Mouse (Mus musculus): ENCODE results near the gene Vsnl1. TPM values are rescaled to one million over a fixed set of nuclear protein-coding genes. Genes with fewer than 3 reads are reported as not detected.

The Vsnl1 gene
- 100 to 1,000 TPM; 447 to 452 TPM for total RNA-seq (2021)
- long read RNA-seq, transcript Vsnl1-201 (4 exons, 1,903 nt): major isoform, 262 of 279 reads
- long read RNA-seq, partial matches to known transcripts: 3 of 279 reads
- long read RNA-seq, other reads (novel, unspliced or antisense): 13 of 279 reads

GRCm38 (mm10) chr12:11436497-11437265, at the start of gene Vsnl1:
Gene Vsnl1, minus strand, starts transcription at chr12:11436613.
- DNase-seq (ENCODE audit: low spot score in 2 of 2): peak; percentile 92 to 95

- no peak for DNase-seq (ENCODE audit: low spot score in 2 of 2)
Observed at GRCm38 (mm10) chr12:11456632-11457031, 20.2 kb upstream of the Vsnl1 start.

- no peak for DNase-seq (ENCODE audit: low spot score in 2 of 2)
Observed at GRCm38 (mm10) chr12:11456213-11456612, 19.8 kb upstream of the Vsnl1 start.

GRCm38 (mm10) chr12:11455549-11456194, 19.3 kb upstream of the Vsnl1 start, which contains the start of gene Rad51ap2:
Gene Rad51ap2, plus strand, starts transcription at chr12:11456079.
- DNase-seq (ENCODE audit: low spot score in 2 of 2): peak; percentile 76 to 89

- DNase-seq (ENCODE audit: low spot score in 2 of 2): no peak
Observed at GRCm38 (mm10) chr12:11454146-11454545, 17.7 kb upstream of the Vsnl1 start.

- DNase-seq (ENCODE audit: low spot score in 2 of 2): peak in 1 of 2 experiments; percentile 12
Observed at GRCm38 (mm10) chr12:11437907-11438447, 1.6 kb upstream of the Vsnl1 start.

GRCm38 (mm10) chr12:11437266-11437906, 973 bp upstream of the Vsnl1 start:
- DNase-seq (ENCODE audit: low spot score in 2 of 2): peak; percentile 80 to 92

GRCm38 (mm10) chr12:11436023-11436350, 426 bp downstream of the Vsnl1 start:
- peak in 1 of 2 experiments; percentile 44 for DNase-seq (ENCODE audit: low spot score in 2 of 2)

- peak in 1 of 2 experiments; percentile 16 for DNase-seq (ENCODE audit: low spot score in 2 of 2)
Observed at GRCm38 (mm10) chr12:11435246-11436022, 979 bp downstream of the Vsnl1 start.

- DNase-seq (ENCODE audit: low spot score in 2 of 2): peak in 1 of 2 experiments; percentile 12
Observed at GRCm38 (mm10) chr12:11434446-11434845, 2.0 kb downstream of the Vsnl1 start.

GRCm38 (mm10) chr12:11433716-11434115, 2.7 kb downstream of the Vsnl1 start:
- no peak for DNase-seq (ENCODE audit: low spot score in 2 of 2)

- DNase-seq (ENCODE audit: low spot score in 2 of 2): peak in 1 of 2 experiments; percentile 17
Observed at GRCm38 (mm10) chr12:11433126-11433525, 3.3 kb downstream of the Vsnl1 start.

GRCm38 (mm10) chr12:11427396-11427795, 9.0 kb downstream of the Vsnl1 start:
- no peak for DNase-seq (ENCODE audit: low spot score in 2 of 2)

GRCm38 (mm10) chr12:11418112-11418511, 18.3 kb downstream of the Vsnl1 start:
- no peak for DNase-seq (ENCODE audit: low spot score in 2 of 2)

- peak in 1 of 2 experiments; percentile 16 for DNase-seq (ENCODE audit: low spot score in 2 of 2)
Observed at GRCm38 (mm10) chr12:11407679-11408078, 28.7 kb downstream of the Vsnl1 start.

GRCm38 (mm10) chr12:11398791-11399190, 37.6 kb downstream of the Vsnl1 start:
- no peak for DNase-seq (ENCODE audit: low spot score in 2 of 2)

GRCm38 (mm10) chr12:11397029-11397428, 39.4 kb downstream of the Vsnl1 start:
- DNase-seq (ENCODE audit: low spot score in 2 of 2): no peak

GRCm38 (mm10) chr12:11395470-11395869, 40.9 kb downstream of the Vsnl1 start:
- no peak for DNase-seq (ENCODE audit: low spot score in 2 of 2)

GRCm38 (mm10) chr12:11392525-11392924, 43.9 kb downstream of the Vsnl1 start:
- DNase-seq (ENCODE audit: low spot score in 2 of 2): no peak

GRCm38 (mm10) chr12:11391244-11391949, 45.0 kb downstream of the Vsnl1 start:
- no peak for DNase-seq (ENCODE audit: low spot score in 2 of 2)
